Comparison of ENCODE assay signal across 8 mouse cellular contexts in the genomic region with DNA sequence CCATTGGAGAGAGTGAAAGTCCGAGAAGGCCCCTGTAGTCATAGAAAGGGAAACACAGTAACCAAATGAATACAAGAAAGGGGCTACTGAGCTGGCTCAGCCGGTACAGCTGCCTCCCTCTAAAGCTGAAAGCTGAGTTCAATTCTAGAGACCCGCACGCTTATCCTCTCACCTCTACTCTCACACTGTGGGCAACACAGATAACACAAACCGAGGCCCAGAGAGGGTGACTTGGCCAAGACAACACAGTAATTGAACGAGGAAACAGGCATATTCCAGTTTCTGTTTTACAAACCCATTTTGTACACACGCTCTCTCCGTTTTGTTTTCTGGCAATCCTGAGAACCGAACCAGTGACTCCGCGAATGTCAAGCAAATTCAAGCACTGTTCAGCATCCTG. TPM values are rescaled to one million over a fixed set of nuclear protein-coding genes. Genes with fewer than 3 reads are reported as not detected.
DNase-seq lines count a peak whose midpoint lies in the region; ATAC-seq lines count a peak whose summit lies in the region.

No protein-coding gene starts in this region.

- ATAC-seq in neural tube, embryonic 11.5 days (ENCODE audit: insufficient read depth, low FRiP score, low TSS enrichment), result no peak
- no peak for ATAC-seq in limb, embryonic 15.5 days (ENCODE audit: insufficient number of reproducible peaks, low FRiP score, low TSS enrichment, low read depth)
- ATAC-seq in stomach, embryonic 15.5 days (ENCODE audit: insufficient read depth, low FRiP score, low read depth), result no peak

- no peak for DNase-seq in neural tube, embryonic 11.5 days (ENCODE audit: low spot score)
- no peak for DNase-seq in neural tube, embryonic 10.5 days (ENCODE audit: extremely low spot score, low spot score)
- no peak for DNase-seq in forebrain, embryonic 10.5 days (ENCODE audit: extremely low spot score, low spot score)
- DNase-seq in thymus, postnatal 0 days (ENCODE audit: low spot score), result no peak
- DNase-seq in embryo, embryonic 10 days (ENCODE audit: low spot score), result no peak
- DNase-seq in ovary, postnatal 10 days (ENCODE audit: low spot score), result no peak

- peak overlapping the region; percentile 79 for H3K4me2 ChIP-seq in neural tube, embryonic 11.5 days (ENCODE audit: low read depth)
- H3K4me2 ChIP-seq in limb, embryonic 15.5 days, result peak overlapping the region; percentile 80
- peak overlapping the region; percentile 93 for H3K4me2 ChIP-seq in stomach, embryonic 15.5 days

- no peaks in the 10 kb centered on the region for H3K27me3 ChIP-seq in neural tube, embryonic 11.5 days (ENCODE audit: control insufficient read depth, insufficient read depth, low read length)
- H3K27me3 ChIP-seq in forebrain, embryonic 10.5 days (ENCODE audit: poor library complexity, severe bottlenecking), result no peaks in the 10 kb centered on the region
- no peaks in the 10 kb centered on the region for H3K27me3 ChIP-seq in limb, embryonic 15.5 days
- H3K27me3 ChIP-seq in stomach, embryonic 15.5 days (replicated peaks), result no peaks in the 10 kb centered on the region

- H3K4me3 ChIP-seq in neural tube, embryonic 11.5 days (ENCODE audit: low read depth, low read length), result peak overlapping the region; percentile 48
- peak overlapping the region; percentile 92 for H3K4me3 ChIP-seq in forebrain, embryonic 10.5 days
- H3K4me3 ChIP-seq in limb, embryonic 15.5 days, result peak overlapping the region; percentile 69
- peak overlapping the region; percentile 74 for H3K4me3 ChIP-seq in stomach, embryonic 15.5 days (replicated peaks)

- 85% methylated on average over 11 of the region's 11 CpGs for WGBS in neural tube, embryonic 11.5 days
- WGBS in forebrain, embryonic 10.5 days, result 89% methylated on average over 11 of the region's 11 CpGs
- 87% methylated on average over 11 of the region's 11 CpGs for WGBS in limb, embryonic 15.5 days
- WGBS in stomach, embryonic 15.5 days, result 82% methylated on average over 11 of the region's 11 CpGs

- peaks cover 3% of the 10 kb centered on the region for H3K4me1 ChIP-seq in neural tube, embryonic 11.5 days (ENCODE audit: control insufficient read depth, insufficient read depth, low read length)
- peaks cover 42% of the 10 kb centered on the region for H3K4me1 ChIP-seq in forebrain, embryonic 10.5 days
- H3K4me1 ChIP-seq in limb, embryonic 15.5 days, result peaks cover 20% of the 10 kb centered on the region
- peaks cover 17% of the 10 kb centered on the region for H3K4me1 ChIP-seq in stomach, embryonic 15.5 days

- H3K9ac ChIP-seq in neural tube, embryonic 11.5 days (ENCODE audit: low read length), result no peak overlapping the region; the same call in 1 of the 2 replicates
- H3K9ac ChIP-seq in limb, embryonic 15.5 days, result 0 out of 2 replicates have a peak overlapping the region, but pooled peaks have one; percentile 75
- H3K9ac ChIP-seq in stomach, embryonic 15.5 days, result no peak overlapping the region

- H3K9me3 ChIP-seq in neural tube, embryonic 11.5 days (ENCODE audit: control insufficient read depth, low read length), result no peaks in the 10 kb centered on the region
- no peaks in the 10 kb centered on the region for H3K9me3 ChIP-seq in forebrain, embryonic 10.5 days
- no peaks in the 10 kb centered on the region for H3K9me3 ChIP-seq in limb, embryonic 15.5 days
- H3K9me3 ChIP-seq in stomach, embryonic 15.5 days, result no peaks in the 10 kb centered on the region

- H3K36me3 ChIP-seq in neural tube, embryonic 11.5 days (ENCODE audit: control insufficient read depth, insufficient read depth, low read length), result no peaks in the 10 kb centered on the region
- peaks cover 36% of the 10 kb centered on the region for H3K36me3 ChIP-seq in forebrain, embryonic 10.5 days (replicated peaks)
- H3K36me3 ChIP-seq in limb, embryonic 15.5 days, result peaks cover 20% of the 10 kb centered on the region; the same call in 1 of the 2 replicates
- 0 out of 2 replicates have a peak, but pooled peaks cover 2% of the 10 kb centered on the region for H3K36me3 ChIP-seq in stomach, embryonic 15.5 days

- H3K27ac ChIP-seq in neural tube, embryonic 11.5 days (ENCODE audit: low read depth, low read length), result no peak overlapping the region
- H3K27ac ChIP-seq in forebrain, embryonic 10.5 days, result peak overlapping the region; percentile 89; the same call in 1 of the 2 replicates
- no peak overlapping the region for H3K27ac ChIP-seq in limb, embryonic 15.5 days
- no peak overlapping the region for H3K27ac ChIP-seq in stomach, embryonic 15.5 days

RNA-seq across cellular contexts. Expression of gene Polr3h, which starts 1.1 kb away (rescaled TPM):
- polyA plus RNA-seq in neural tube, embryonic 11.5 days (2014; fragmentation: Nextera tagmentation; extraction: Ambion mirVana), result 73.9 and 83.0 TPM in 2 replicates
- 84.0 and 90.8 TPM in 2 replicates for polyA plus RNA-seq in forebrain, embryonic 10.5 days (2016; fragmentation: Nextera tagmentation; extraction: Ambion mirVana)
- polyA plus RNA-seq in limb, embryonic 15.5 days (2015; fragmentation: Nextera tagmentation; extraction: Ambion mirVana), result 60.5 and 76.3 TPM in 2 replicates
- 58.1 and 65.4 TPM in 2 replicates for polyA plus RNA-seq in stomach, embryonic 15.5 days (2015; fragmentation: Nextera tagmentation; extraction: Ambion mirVana)
- polyA plus RNA-seq in thymus, postnatal 0 days (2015; fragmentation: Nextera tagmentation; extraction: Ambion mirVana), result 81.8 and 84.1 TPM in 2 replicates

RNA-seq across cellular contexts. Expression of gene Csdc2, which starts 11.6 kb away (rescaled TPM):
- polyA plus RNA-seq in neural tube, embryonic 11.5 days (2014; fragmentation: Nextera tagmentation; extraction: Ambion mirVana), result 25.7 and 27.7 TPM in 2 replicates
- polyA plus RNA-seq in forebrain, embryonic 10.5 days (2016; fragmentation: Nextera tagmentation; extraction: Ambion mirVana), result 9.2 and 10.7 TPM in 2 replicates
- 14.0 and 16.1 TPM in 2 replicates for polyA plus RNA-seq in limb, embryonic 15.5 days (2015; fragmentation: Nextera tagmentation; extraction: Ambion mirVana)
- polyA plus RNA-seq in stomach, embryonic 15.5 days (2015; fragmentation: Nextera tagmentation; extraction: Ambion mirVana), result 15.7 and 16.7 TPM in 2 replicates
- polyA plus RNA-seq in thymus, postnatal 0 days (2015; fragmentation: Nextera tagmentation; extraction: Ambion mirVana), result 0.62 and 0.88 TPM in 2 replicates

RNA-seq across cellular contexts. Expression of gene Pmm1, which starts 35.8 kb away (rescaled TPM):
- polyA plus RNA-seq in neural tube, embryonic 11.5 days (2014; fragmentation: Nextera tagmentation; extraction: Ambion mirVana), result 33.2 and 35.2 TPM in 2 replicates
- polyA plus RNA-seq in forebrain, embryonic 10.5 days (2016; fragmentation: Nextera tagmentation; extraction: Ambion mirVana), result 37.1 and 39.3 TPM in 2 replicates
- polyA plus RNA-seq in limb, embryonic 15.5 days (2015; fragmentation: Nextera tagmentation; extraction: Ambion mirVana), result 39.5 and 40.5 TPM in 2 replicates
- 27.5 and 28.9 TPM in 2 replicates for polyA plus RNA-seq in stomach, embryonic 15.5 days (2015; fragmentation: Nextera tagmentation; extraction: Ambion mirVana)
- polyA plus RNA-seq in thymus, postnatal 0 days (2015; fragmentation: Nextera tagmentation; extraction: Ambion mirVana), result 45.1 and 50.5 TPM in 2 replicates

RNA-seq across cellular contexts. Expression of gene Aco2, which starts 52.8 kb away (rescaled TPM):
- polyA plus RNA-seq in neural tube, embryonic 11.5 days (2014; fragmentation: Nextera tagmentation; extraction: Ambion mirVana), result 190 and 200 TPM in 2 replicates
- polyA plus RNA-seq in forebrain, embryonic 10.5 days (2016; fragmentation: Nextera tagmentation; extraction: Ambion mirVana), result 147 and 148 TPM in 2 replicates
- polyA plus RNA-seq in limb, embryonic 15.5 days (2015; fragmentation: Nextera tagmentation; extraction: Ambion mirVana), result 144 and 165 TPM in 2 replicates
- polyA plus RNA-seq in stomach, embryonic 15.5 days (2015; fragmentation: Nextera tagmentation; extraction: Ambion mirVana), result 153 and 185 TPM in 2 replicates
- polyA plus RNA-seq in thymus, postnatal 0 days (2015; fragmentation: Nextera tagmentation; extraction: Ambion mirVana), result 126 and 136 TPM in 2 replicates

RNA-seq across cellular contexts. Expression of gene Phf5a, which starts 53.2 kb away (rescaled TPM):
- polyA plus RNA-seq in neural tube, embryonic 11.5 days (2014; fragmentation: Nextera tagmentation; extraction: Ambion mirVana), result 197 and 203 TPM in 2 replicates
- 255 and 271 TPM in 2 replicates for polyA plus RNA-seq in forebrain, embryonic 10.5 days (2016; fragmentation: Nextera tagmentation; extraction: Ambion mirVana)
- polyA plus RNA-seq in limb, embryonic 15.5 days (2015; fragmentation: Nextera tagmentation; extraction: Ambion mirVana), result 124 TPM in 2 replicates
- 128 and 134 TPM in 2 replicates for polyA plus RNA-seq in stomach, embryonic 15.5 days (2015; fragmentation: Nextera tagmentation; extraction: Ambion mirVana)
- 154 and 161 TPM in 2 replicates for polyA plus RNA-seq in thymus, postnatal 0 days (2015; fragmentation: Nextera tagmentation; extraction: Ambion mirVana)
